Mouse (Mus musculus) Patski (cell line): ENCODE measurements around the gene Gm45837. TPM values are rescaled to one million over a fixed set of nuclear protein-coding genes. Genes with fewer than 3 reads are reported as not detected.
"Not testable (repeated sequence)": the region's sequence is repeated elsewhere in the genome, so short reads cannot be mapped to it uniquely, and the experiment has no call there.

ENCODE experiments used
- ATAC-seq: fragments of 100-300 bp; one replicate; pipeline ENCODE4 v1.8.0; 2021
- CTCF ChIA-PET: fragments of 350-600 bp; sonication (Branson Sonifier 250); formaldehyde crosslinking; loops from one replicate; lab custom pipeline; 2022; ENCODE audit warnings: inconsistent platforms; lab: Charles Lee
- POLR2A ChIA-PET: fragments of 350-600 bp; sonication (Branson Sonifier 250); formaldehyde crosslinking; loops from one replicate; lab custom pipeline; 2022; ENCODE audit warnings: antibody characterized with exemption, inconsistent platforms; lab: Charles Lee
- DNase-seq: peaks from one replicate; pipeline ENCODE4 v3.0.0-alpha.2; 2011; ENCODE audit warnings: low read depth, low spot score
- H3K27me3 ChIP-seq: fragments of 371-371 bp; one replicate; pipeline ENCODE4 v1.5.1; 2021
- CTCF ChIP-seq: fragments of 100-300 bp; IDR thresholded peaks from one replicate; pipeline ENCODE4 v1.5.1; 2021
- in situ Hi-C: fragments of 300-500 bp; cut with MboI; formaldehyde crosslinking; loops from 3 replicates; pipeline ENCODE4 v1.11.1; 2018; ENCODE audit warnings: low pct_unique_long_range_greater_than_20kb, mixed read lengths
- polyA plus RNA-seq: library from polyadenylated mRNA; unstranded; gene quantifications from one replicate; pipeline ENCODE4 v1.2.3, GENCODE M21; 2021

Gm45837 gene
- polyA plus RNA-seq, 1 experiment from 2014 or later, result 0.78 TPM

- ATAC-seq (no peak), DNase-seq (no peak)
- ChIA-PET POLR2A (no interaction called here), CTCF (no interaction called here)
- in situ Hi-C loops, result no loop called here
- H3K27me3 ChIP-seq, result peaks cover 6% of the 10 kb centered on the region
- no peak for TF ChIP-seq CTCF
Observed at GRCm38 (mm10) chr7:101557391-101557790, 146.7 kb downstream of the Gm45837 start.

- POLR2A ChIA-PET, ATAC-seq, in situ Hi-C loops, DNase-seq, H3K27me3 ChIP-seq, CTCF ChIA-PET: not testable (repeated sequence)
Observed at GRCm38 (mm10) chr7:101559393-101559792, 148.7 kb downstream of the Gm45837 start.

Other genes with a start within 250 kb of the Gm45837 start
- 39.5 TPM for gene Atg16l2, start 108.6 kb upstream of the Gm45837 start, polyA plus RNA-seq
- 68.5 TPM for gene Stard10, start 93.8 kb upstream of the Gm45837 start, polyA plus RNA-seq
- 31.1 TPM for gene Arap1, start 62.8 kb upstream of the Gm45837 start, polyA plus RNA-seq
- 0.10 TPM for gene Pde2a, start 10.8 kb downstream of the Gm45837 start, polyA plus RNA-seq
- not detected for gene Art2b, start 174.7 kb downstream of the Gm45837 start, polyA plus RNA-seq